Mouse (Mus musculus) C2C12 (cell line): Measurements from ENCODE around the gene Pop5.

Experiments used
- CEBPB ChIP-seq: IDR thresholded peaks from one replicate; pipeline ENCODE4 v1.6.1; 2011; ENCODE audit warnings: low read depth, mild to moderate bottlenecking, control low read depth, moderate library complexity
- CTCF ChIP-seq: IDR thresholded peaks from one replicate; pipeline ENCODE4 v1.5.1; 2011; ENCODE audit not compliant: control insufficient read depth, insufficient read depth, insufficient read length
- FOSL1 ChIP-seq: IDR thresholded peaks from one replicate; pipeline ENCODE4 v1.8.0; 2011; ENCODE audit warnings: mild to moderate bottlenecking, low read length; ENCODE audit not compliant: poor library complexity, insufficient read depth, severe bottlenecking
- MAX ChIP-seq: IDR thresholded peaks from one replicate; pipeline ENCODE4 v1.6.1; 2011; ENCODE audit warnings: mild to moderate bottlenecking, control low read depth
- MYOG ChIP-seq: IDR thresholded peaks from one replicate; pipeline ENCODE4 v1.6.1; 2011; ENCODE audit not compliant: control insufficient read depth, insufficient read length; ENCODE audit errors: extremely low read depth
- USF1 ChIP-seq: IDR thresholded peaks from one replicate; pipeline ENCODE4 v1.6.1; 2011; ENCODE audit warnings: low read depth, mild to moderate bottlenecking, control low read depth, moderate library complexity

- TF ChIP-seq CTCF = no peak
- TF ChIP-seq CEBPB = no peak
- TF ChIP-seq MAX = no peak
- TF ChIP-seq MYOG = no peak
- no peak for TF ChIP-seq USF1
- TF ChIP-seq FOSL1 = no peak
These were observed 38.7 kb downstream of the Pop5 start for GRCm38 (mm10) chr5:115274353-115274752.
